Mouse (Mus musculus): ENCODE results near the gene Vps36.

- TF ChIP-seq CTCF (IDR thresholded peaks at IDR 0.05; ENCODE audit: low read depth) (no peak), EP300 (IDR thresholded peaks at IDR 0.05; ENCODE audit: low read depth) (no peak)
Measured at GRCm38 (mm10) chr8:22249080-22249479, 56.5 kb downstream of the Vps36 start.

Measured in liver, embryonic 14.5 days (tissue).